Mouse (Mus musculus) G1E (cell line): ENCODE measurements at regions not wholly inside any gene's neighbourhood (a gene's known extent, or its start where the extent isn't known, plus 50 kb on each side); places are given as distances from the start of the nearest gene placed in this dataset.

Experiments used
- CTCF ChIP-seq: IDR thresholded peaks from 2 replicates; pipeline ENCODE4 v1.5.1; 2012; ENCODE audit warnings: low read depth, low read length, inconsistent platforms, mixed read lengths
- GATA1 ChIP-seq: IDR thresholded peaks from 2 replicates; pipeline ENCODE4 v1.6.1; 2012; ENCODE audit warnings: borderline replicate concordance, low read length, inconsistent platforms, mixed read lengths
- POLR2AphosphoS5 ChIP-seq: IDR thresholded peaks from 2 replicates; pipeline ENCODE4 v1.6.1; 2012; ENCODE audit warnings: low read depth, low read length, inconsistent platforms; ENCODE audit not compliant: insufficient replicate concordance
- TAL1 ChIP-seq: conservative IDR thresholded peaks from 2 replicates; pipeline ENCODE4 v1.6.1; 2012; ENCODE audit warnings: low read depth, low read length, inconsistent platforms, mixed read lengths

DNA sequence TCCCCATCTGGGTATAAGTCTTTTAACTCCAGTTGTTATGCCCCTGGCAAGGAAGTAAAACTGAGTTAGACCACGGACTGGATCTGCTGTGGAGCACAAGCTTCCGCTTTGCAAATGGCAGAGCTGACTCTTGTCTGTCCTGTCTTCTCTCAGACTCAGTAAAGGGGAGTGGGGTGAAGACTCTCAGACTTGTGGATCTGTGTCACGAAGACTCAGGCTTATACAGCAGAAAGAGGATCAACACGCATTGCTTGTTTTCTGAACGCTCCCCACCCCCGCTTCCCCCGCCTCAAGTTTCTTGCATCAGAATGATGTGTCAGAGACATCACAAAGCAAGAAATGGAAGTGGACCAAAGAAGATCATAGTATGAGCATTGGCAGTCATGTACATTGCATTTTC lies 55.3 kb upstream of the Ifne start:
- TF ChIP-seq CTCF (no peak), TAL1 (no peak), GATA1 (no peak), POLR2AphosphoS5 (no peak)
